Mouse (Mus musculus) E14TG2a.4 (cell line): ENCODE results near the gene Gcnt1.

Experiments used
- H3K27me3 ChIP-seq: 2 replicates; pipeline ENCODE4 v1.6.1; 2014; ENCODE audit warnings: low read length, control low read depth; ENCODE audit not compliant: insufficient read depth
- H3K36me3 ChIP-seq: 2 replicates; pipeline ENCODE4 v1.6.1; 2014; ENCODE audit warnings: low read length, control low read depth; ENCODE audit not compliant: insufficient read depth
- H3K4me1 ChIP-seq: replicated peaks from 2 replicates; pipeline ENCODE4 v1.6.1; 2014; ENCODE audit warnings: low read depth, low read length, control low read depth
- H3K4me3 ChIP-seq: replicated peaks from 2 replicates; pipeline ENCODE4 v1.5.1; 2014; ENCODE audit warnings: mild to moderate bottlenecking, low read length
- H3K9me3 ChIP-seq: 2 replicates; pipeline ENCODE4 v1.6.1; 2014; ENCODE audit warnings: low read length, control low read depth
- CTCF ChIP-seq: conservative IDR thresholded peaks from 2 replicates; pipeline ENCODE4 v1.5.1; 2014; ENCODE audit warnings: low read length
- NANOG ChIP-seq: IDR thresholded peaks from 2 replicates; pipeline ENCODE4 v1.6.1; 2014; ENCODE audit warnings: borderline replicate concordance, low read length, mixed read lengths
- POU5F1 ChIP-seq: IDR thresholded peaks from 2 replicates; pipeline ENCODE4 v1.6.1; 2014; ENCODE audit warnings: low read length, borderline replicate concordance

Gene Gcnt1

GRCm38 (mm10) chr19:17327881-17328404, 44.7 kb downstream of the Gcnt1 start:
- H3K4me1 ChIP-seq = no peaks in the 10 kb centered on the region
- H3K27me3 ChIP-seq = no peaks in the 10 kb centered on the region
- H3K4me3 ChIP-seq = no peak overlapping the region
- no peaks in the 10 kb centered on the region for H3K9me3 ChIP-seq
- no peak for TF ChIP-seq NANOG
- TF ChIP-seq CTCF = no peak
- TF ChIP-seq POU5F1 = no peak
- H3K36me3 ChIP-seq = peaks cover 14% of the 10 kb centered on the region; the same call in 1 of the 2 replicates

GRCm38 (mm10) chr19:17323689-17324241, 48.9 kb downstream of the Gcnt1 start:
- TF ChIP-seq CTCF = no peak
- no peak for TF ChIP-seq POU5F1
- TF ChIP-seq NANOG = no peak
- Histone ChIP-seq H3K9me3 (no peaks in the 10 kb centered on the region), H3K36me3 (peaks cover under 1% of the 10 kb centered on the region; the same call in 1 of the 2 replicates), H3K27me3 (no peaks in the 10 kb centered on the region), H3K4me1 (no peaks in the 10 kb centered on the region), H3K4me3 (no peak overlapping the region)

- Histone ChIP-seq H3K27me3 (no peaks in the 10 kb centered on the region), H3K4me3 (no peak overlapping the region), H3K36me3 (no peaks in the 10 kb centered on the region), H3K4me1 (no peaks in the 10 kb centered on the region), H3K9me3 (no peaks in the 10 kb centered on the region)
- TF ChIP-seq POU5F1 = no peak
- no peak for TF ChIP-seq NANOG
- no peak for TF ChIP-seq CTCF
Measured at GRCm38 (mm10) chr19:17323006-17323688, 49.5 kb downstream of the Gcnt1 start.

GRCm38 (mm10) chr19:17319770-17320169, 52.9 kb downstream of the Gcnt1 start:
- Histone ChIP-seq H3K4me3 (no peak overlapping the region), H3K36me3 (no peaks in the 10 kb centered on the region), H3K9me3 (no peaks in the 10 kb centered on the region), H3K4me1 (no peaks in the 10 kb centered on the region), H3K27me3 (no peaks in the 10 kb centered on the region)
- TF ChIP-seq NANOG (no peak), CTCF (no peak), POU5F1 (no peak)

- TF ChIP-seq CTCF = no peak
- TF ChIP-seq POU5F1 = no peak
- no peak for TF ChIP-seq NANOG
- H3K4me3 ChIP-seq = no peak overlapping the region
- H3K4me1 ChIP-seq = no peaks in the 10 kb centered on the region
- H3K9me3 ChIP-seq = no peaks in the 10 kb centered on the region
- no peaks in the 10 kb centered on the region for H3K36me3 ChIP-seq
- no peaks in the 10 kb centered on the region for H3K27me3 ChIP-seq
Measured at GRCm38 (mm10) chr19:17318733-17319132, 53.9 kb downstream of the Gcnt1 start.

- no peak overlapping the region for H3K4me3 ChIP-seq
- no peaks in the 10 kb centered on the region for H3K36me3 ChIP-seq
- no peaks in the 10 kb centered on the region for H3K4me1 ChIP-seq
- H3K9me3 ChIP-seq = no peaks in the 10 kb centered on the region
- TF ChIP-seq CTCF (no peak), POU5F1 (no peak), NANOG (no peak)
- H3K27me3 ChIP-seq = no peaks in the 10 kb centered on the region
Measured at GRCm38 (mm10) chr19:17316311-17317003, 56.2 kb downstream of the Gcnt1 start.

GRCm38 (mm10) chr19:17314451-17314850, 58.2 kb downstream of the Gcnt1 start:
- H3K4me1 ChIP-seq = no peaks in the 10 kb centered on the region
- no peak overlapping the region for H3K4me3 ChIP-seq
- no peak for TF ChIP-seq CTCF
- TF ChIP-seq NANOG = no peak
- TF ChIP-seq POU5F1 = no peak
- H3K36me3 ChIP-seq = no peaks in the 10 kb centered on the region
- H3K27me3 ChIP-seq = no peaks in the 10 kb centered on the region
- H3K9me3 ChIP-seq = no peaks in the 10 kb centered on the region

GRCm38 (mm10) chr19:17313766-17314165, 58.9 kb downstream of the Gcnt1 start:
- H3K27me3 ChIP-seq = no peaks in the 10 kb centered on the region
- H3K4me3 ChIP-seq = no peak overlapping the region
- TF ChIP-seq POU5F1 (no peak), CTCF (no peak), NANOG (no peak)
- H3K9me3 ChIP-seq = no peaks in the 10 kb centered on the region
- no peaks in the 10 kb centered on the region for H3K4me1 ChIP-seq
- no peaks in the 10 kb centered on the region for H3K36me3 ChIP-seq
